Mouse (Mus musculus): ENCODE measurements around the gene Hoxb3. TPM values are rescaled to one million over a fixed set of nuclear protein-coding genes. Genes with fewer than 3 reads are reported as not detected.

Gene Hoxb3
- polyA plus RNA-seq, 1 experiment from 2014 or later = 3.6 TPM

DNA sequence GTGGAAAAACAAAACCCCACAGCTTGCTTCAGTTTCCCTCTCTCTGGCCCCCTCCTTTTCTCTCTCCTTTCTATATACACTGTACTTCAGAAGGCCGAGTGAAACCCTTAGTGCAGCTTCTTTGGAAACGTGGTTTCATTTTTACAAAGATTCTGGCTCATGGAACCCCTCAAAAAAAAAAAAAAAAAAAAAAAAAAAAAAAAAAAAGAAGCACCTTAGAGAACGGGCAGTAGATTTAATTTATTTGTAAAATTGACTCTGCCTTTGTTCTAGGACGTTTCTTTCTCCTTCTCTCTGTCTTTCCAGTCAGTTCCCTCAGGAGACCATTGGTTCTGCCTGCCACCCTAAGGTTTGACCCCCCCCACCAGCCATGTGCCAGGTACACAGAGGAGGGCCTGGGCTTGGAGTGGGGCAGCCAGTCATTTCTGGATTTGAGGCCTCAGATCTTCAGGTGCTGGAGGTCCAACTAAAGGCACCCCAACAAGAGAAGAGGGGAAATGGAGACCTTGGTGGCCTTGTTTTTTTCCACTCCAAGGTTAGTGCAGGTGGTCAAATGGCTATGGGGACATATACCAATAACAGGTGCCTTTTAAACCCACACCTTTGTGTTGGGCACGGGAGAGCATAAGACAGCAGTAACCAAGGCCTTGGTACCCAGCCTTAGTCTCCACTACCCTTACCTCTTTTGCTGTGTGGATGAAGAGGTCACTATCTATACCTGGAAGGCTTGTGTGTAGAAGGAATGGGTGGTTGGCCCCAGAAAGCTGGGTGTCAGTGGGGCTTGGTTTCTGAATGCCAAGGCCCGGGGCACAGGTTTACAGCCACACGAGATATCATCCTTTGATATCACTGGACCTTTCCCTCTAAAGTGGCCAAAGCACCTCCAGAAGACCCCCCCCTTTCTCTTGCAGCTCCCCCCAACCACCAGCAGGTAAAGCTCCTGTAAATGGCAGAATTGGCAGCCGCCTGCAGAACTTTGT lies 42.4 kb upstream of the Hoxb3 start:
- no peak for ATAC-seq (ENCODE audit: insufficient number of reproducible peaks, insufficient read depth, low FRiP score, low read depth)
- Histone ChIP-seq H3K4me2 (replicated peaks; ENCODE audit: low read depth, low read length) (peak overlapping the region; percentile 18; the same call in 1 of the 2 replicates), H3K27me3 (ENCODE audit: control insufficient read depth, insufficient read depth, low read length) (peaks cover 34% of the 10 kb centered on the region), H3K36me3 (ENCODE audit: control insufficient read depth, insufficient read depth, low read length) (no peaks in the 10 kb centered on the region), H3K9ac (replicated peaks; ENCODE audit: low read depth, low read length) (no peak overlapping the region), H3K27ac (ENCODE audit: low read length) (no peak overlapping the region), H3K4me3 (ENCODE audit: low read depth, low read length) (no peak overlapping the region), H3K4me1 (ENCODE audit: control insufficient read depth, insufficient read depth, low read length) (no peaks in the 10 kb centered on the region), H3K9me3 (ENCODE audit: control insufficient read depth, low read depth, low read length) (no peaks in the 10 kb centered on the region)
- WGBS = 21% methylated on average over 8 of the region's 8 CpGs

DNA sequence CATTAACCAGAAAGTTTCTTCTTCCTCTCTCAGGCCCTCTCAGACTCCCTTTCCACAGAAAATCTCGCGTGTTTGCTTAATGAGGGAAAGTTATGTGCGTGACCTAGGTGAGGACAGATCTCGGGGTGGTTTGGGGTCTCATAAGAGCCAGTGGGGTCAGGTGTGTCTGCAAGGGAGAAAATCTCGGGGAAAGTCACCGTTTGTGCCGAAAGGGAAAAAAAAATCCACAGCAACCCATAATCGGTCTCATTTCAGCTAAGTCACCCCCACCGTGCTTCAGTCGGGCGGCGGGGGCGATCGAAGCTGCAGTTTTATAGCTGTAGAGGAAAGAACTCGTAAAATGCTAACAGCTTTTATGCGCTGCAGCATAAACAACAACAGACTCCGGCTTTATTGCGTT lies 41.7 kb upstream of the Hoxb3 start:
- H3K4me2 ChIP-seq (replicated peaks; ENCODE audit: low read depth, low read length) = peak overlapping the region; percentile 18; the same call in 1 of the 2 replicates
- 13% methylated on average over 18 of the region's 18 CpGs for WGBS
- no peaks in the 10 kb centered on the region for H3K36me3 ChIP-seq (ENCODE audit: control insufficient read depth, insufficient read depth, low read length)

GRCm38 (mm10) chr11:96281855-96282570 lies 41.1 kb upstream of the Hoxb3 start, which contains the start of gene Hoxb8:
TSS of gene Hoxb8 (plus strand) at chr11:96281905.
- Histone ChIP-seq H3K36me3 (ENCODE audit: control insufficient read depth, insufficient read depth, low read length) (no peaks in the 10 kb centered on the region), H3K4me3 (ENCODE audit: low read depth, low read length) (peak within 1 kb of the TSS; percentile 43), H3K4me2 (replicated peaks; ENCODE audit: low read depth, low read length) (peak within 1 kb of the TSS; percentile 51), H3K4me1 (ENCODE audit: control insufficient read depth, insufficient read depth, low read length) (no peaks in the 10 kb centered on the region), H3K27me3 (ENCODE audit: control insufficient read depth, insufficient read depth, low read length) (peaks cover 25% of the 10 kb centered on the region), H3K27ac (ENCODE audit: low read length) (peak within 1 kb of the TSS; percentile 89; the same call in 1 of the 2 replicates), H3K9ac (replicated peaks; ENCODE audit: low read depth, low read length) (peak within 1 kb of the TSS; percentile 60; the same call in 1 of the 2 replicates), H3K9me3 (ENCODE audit: control insufficient read depth, low read depth, low read length) (no peaks in the 10 kb centered on the region)
- 1% methylated on average over 27 of the region's 27 CpGs for WGBS
- no peak for ATAC-seq (ENCODE audit: insufficient number of reproducible peaks, insufficient read depth, low FRiP score, low read depth)

More for the DNA sequence above, 41.7 kb upstream of the Hoxb3 start:
- no peak overlapping the region for H3K9ac ChIP-seq (replicated peaks; ENCODE audit: low read depth, low read length)
- no peak for ATAC-seq (ENCODE audit: insufficient number of reproducible peaks, insufficient read depth, low FRiP score, low read depth)
- H3K4me1 ChIP-seq (ENCODE audit: control insufficient read depth, insufficient read depth, low read length) = no peaks in the 10 kb centered on the region
- H3K9me3 ChIP-seq (ENCODE audit: control insufficient read depth, low read depth, low read length) = no peaks in the 10 kb centered on the region
- no peak overlapping the region for H3K27ac ChIP-seq (ENCODE audit: low read length)
- no peak overlapping the region for H3K4me3 ChIP-seq (ENCODE audit: low read depth, low read length)
- peaks cover 31% of the 10 kb centered on the region for H3K27me3 ChIP-seq (ENCODE audit: control insufficient read depth, insufficient read depth, low read length)

DNA sequence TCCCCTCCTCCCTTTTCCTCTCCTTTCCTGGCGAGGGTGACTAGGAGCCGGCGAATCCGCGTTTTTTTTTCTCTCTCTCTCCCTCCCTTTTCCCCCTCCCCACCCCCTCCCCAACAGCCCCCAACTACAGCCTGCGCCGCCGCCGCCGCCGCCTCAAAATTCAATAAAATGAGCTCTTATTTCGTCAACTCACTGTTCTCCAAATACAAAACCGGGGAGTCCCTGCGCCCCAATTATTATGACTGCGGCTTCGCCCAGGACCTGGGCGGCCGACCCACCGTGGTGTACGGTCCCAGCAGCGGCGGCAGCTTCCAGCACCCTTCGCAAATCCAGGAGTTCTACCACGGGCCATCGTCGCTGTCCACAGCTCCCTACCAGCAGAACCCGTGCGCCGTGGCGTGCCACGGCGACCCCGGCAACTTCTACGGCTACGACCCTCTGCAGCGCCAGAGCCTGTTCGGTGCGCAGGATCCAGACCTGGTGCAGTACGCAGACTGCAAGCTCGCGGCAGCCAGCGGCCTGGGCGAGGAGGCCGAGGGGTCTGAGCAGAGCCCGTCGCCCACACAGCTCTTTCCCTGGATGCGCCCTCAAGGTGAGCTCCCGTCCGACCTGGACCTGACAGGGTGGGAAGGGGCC lies 40.2 kb upstream of the Hoxb3 start:
- Histone ChIP-seq H3K27me3 (ENCODE audit: control insufficient read depth, insufficient read depth, low read length) (peaks cover 26% of the 10 kb centered on the region), H3K36me3 (ENCODE audit: control insufficient read depth, insufficient read depth, low read length) (no peaks in the 10 kb centered on the region), H3K4me2 (replicated peaks; ENCODE audit: low read depth, low read length) (peak overlapping the region; percentile 51), H3K9ac (replicated peaks; ENCODE audit: low read depth, low read length) (peak overlapping the region; percentile 60), H3K27ac (ENCODE audit: low read length) (peak overlapping the region; percentile 89), H3K4me3 (ENCODE audit: low read depth, low read length) (peak overlapping the region; percentile 43), H3K9me3 (ENCODE audit: control insufficient read depth, low read depth, low read length) (no peaks in the 10 kb centered on the region), H3K4me1 (ENCODE audit: control insufficient read depth, insufficient read depth, low read length) (0 out of 2 replicates have a peak, but pooled peaks cover 4% of the 10 kb centered on the region)
- ATAC-seq (ENCODE audit: insufficient number of reproducible peaks, insufficient read depth, low FRiP score, low read depth) = no peak
- WGBS = under 1% methylated on average over 49 of the region's 49 CpGs

GRCm38 (mm10) chr11:96284041-96284749 lies 38.9 kb upstream of the Hoxb3 start:
- no peaks in the 10 kb centered on the region for H3K36me3 ChIP-seq (ENCODE audit: control insufficient read depth, insufficient read depth, low read length)
- WGBS = under 1% methylated on average over 49 of the region's 49 CpGs
- peak; percentile 24; the same call in 1 of the 2 replicates for ATAC-seq (ENCODE audit: insufficient number of reproducible peaks, insufficient read depth, low FRiP score, low read depth)
- peak overlapping the region; percentile 89 for H3K27ac ChIP-seq (ENCODE audit: low read length)
- peak overlapping the region; percentile 60 for H3K9ac ChIP-seq (replicated peaks; ENCODE audit: low read depth, low read length)
- H3K4me2 ChIP-seq (replicated peaks; ENCODE audit: low read depth, low read length) = peak overlapping the region; percentile 51
- no peaks in the 10 kb centered on the region for H3K9me3 ChIP-seq (ENCODE audit: control insufficient read depth, low read depth, low read length)
- H3K4me1 ChIP-seq (ENCODE audit: control insufficient read depth, insufficient read depth, low read length) = 0 out of 2 replicates have a peak, but pooled peaks cover 4% of the 10 kb centered on the region
- H3K27me3 ChIP-seq (ENCODE audit: control insufficient read depth, insufficient read depth, low read length) = peaks cover 34% of the 10 kb centered on the region
- peak overlapping the region; percentile 43 for H3K4me3 ChIP-seq (ENCODE audit: low read depth, low read length)

GRCm38 (mm10) chr11:96284774-96285734 lies 38.1 kb upstream of the Hoxb3 start:
- under 1% methylated on average over 32 of the region's 37 CpGs for WGBS
- H3K9ac ChIP-seq (replicated peaks; ENCODE audit: low read depth, low read length) = peak overlapping the region; percentile 60
- 0 out of 2 replicates have a peak, but pooled peaks cover 4% of the 10 kb centered on the region for H3K4me1 ChIP-seq (ENCODE audit: control insufficient read depth, insufficient read depth, low read length)
- ATAC-seq (ENCODE audit: insufficient number of reproducible peaks, insufficient read depth, low FRiP score, low read depth) = peak; percentile 72
- H3K4me3 ChIP-seq (ENCODE audit: low read depth, low read length) = peak overlapping the region; percentile 43
- H3K27ac ChIP-seq (ENCODE audit: low read length) = peak overlapping the region; percentile 89
- H3K36me3 ChIP-seq (ENCODE audit: control insufficient read depth, insufficient read depth, low read length) = no peaks in the 10 kb centered on the region
- H3K9me3 ChIP-seq (ENCODE audit: control insufficient read depth, low read depth, low read length) = no peaks in the 10 kb centered on the region
- H3K27me3 ChIP-seq (ENCODE audit: control insufficient read depth, insufficient read depth, low read length) = peaks cover 31% of the 10 kb centered on the region
- H3K4me2 ChIP-seq (replicated peaks; ENCODE audit: low read depth, low read length) = peak overlapping the region; percentile 51

Measured in stomach, embryonic 14.5 days (tissue).